Mouse (Mus musculus): Measurements from ENCODE around the gene Comp.

- TF ChIP-seq GATA1 (IDR thresholded peaks at IDR 0.05; ENCODE audit: borderline replicate concordance, low read length) = no peak
- no peak for TF ChIP-seq FLI1 (IDR thresholded peaks at IDR 0.05; ENCODE audit: low read length)
These were observed 36.9 kb downstream of the Comp start for GRCm38 (mm10) chr8:70410281-70410680.

All from megakaryocyte, embryonic 14.5 days (primary cell).